ENCODE assay signal across 8 mouse cellular contexts in the genomic region with DNA sequence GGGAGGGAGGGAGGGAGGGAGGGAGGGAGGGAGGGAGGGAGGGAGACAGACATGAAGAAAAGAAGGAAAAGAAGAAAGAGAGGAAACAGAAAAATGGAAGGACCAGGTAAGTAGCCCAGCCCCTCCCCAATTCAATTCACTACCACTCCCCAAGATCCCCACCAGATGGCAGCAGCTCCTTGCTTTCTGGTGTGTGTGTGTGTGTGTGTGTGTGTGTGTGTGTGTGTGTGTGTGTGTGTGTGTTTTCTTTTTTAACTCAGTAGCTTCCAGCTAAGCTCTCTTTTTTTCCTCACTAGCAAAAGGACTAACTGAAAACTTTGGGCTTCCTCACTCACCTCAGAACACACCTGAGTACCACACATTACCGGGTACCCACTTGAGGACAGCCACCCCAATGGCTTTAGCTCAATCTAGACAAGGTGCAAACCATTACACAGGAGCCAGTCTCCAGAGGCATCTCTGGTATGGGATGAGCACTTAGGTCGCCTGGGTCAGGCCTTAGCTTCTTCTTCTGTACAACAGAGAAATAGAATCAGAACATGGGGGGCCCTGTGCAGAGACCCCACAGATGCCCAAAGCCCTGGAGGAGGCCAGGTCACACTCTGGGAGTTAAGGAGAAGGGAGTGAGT.
DNase-seq lines count a peak whose midpoint lies in the region; ATAC-seq and TF ChIP-seq lines count a peak whose summit lies in the region.

No protein-coding gene starts in this region.

- 68% methylated on average over 2 of the region's 2 CpGs for WGBS in forebrain, embryonic 10.5 days
- 66% methylated on average over 2 of the region's 2 CpGs for WGBS in forebrain, embryonic 12.5 days
- 60% methylated on average over 2 of the region's 2 CpGs for WGBS in midbrain, postnatal 0 days

- peak; percentile 63 for TF ChIP-seq RAD21 in CH12.LX (IDR thresholded peaks at IDR 0.05; ENCODE audit: low read depth, low read length)

- peak in 1 of 2 experiments; percentile 81; a peak in 2 of 4 replicates for TF ChIP-seq CTCF in CH12.LX (conservative IDR thresholded peaks at IDR 0.05 in 1 of 2, IDR thresholded peaks at IDR 0.05 in 1 of 2; ENCODE audit: low read depth in 2 of 2, low read length in 2 of 2)
- TF ChIP-seq CTCF in midbrain, postnatal 0 days (IDR thresholded peaks at IDR 0.05): peak; percentile 92

- in situ Hi-C loops in CH12.LX (cut with MboI; ENCODE audit: low pct_ligation_motif_present, low pct_unique_long_range_greater_than_20kb, low sequenced_read_pairs): loop anchor here (5.0 kb wide), 1 partner anchor 235 kb away; no protein-coding TSS in a partner anchor

- no peaks in the 10 kb centered on the region for H3K27me3 ChIP-seq in forebrain, embryonic 10.5 days (ENCODE audit: poor library complexity, severe bottlenecking)
- no peaks in the 10 kb centered on the region for H3K27me3 ChIP-seq in forebrain, embryonic 12.5 days
- H3K27me3 ChIP-seq in CH12.LX (replicated peaks): peaks cover 80% of the 10 kb centered on the region
- no peaks in the 10 kb centered on the region for H3K27me3 ChIP-seq in midbrain, postnatal 0 days (ENCODE audit: insufficient read depth, low read length)

- no peak for TF ChIP-seq EP300 in CH12.LX (IDR thresholded peaks at IDR 0.05; ENCODE audit: low read length)

- dilution Hi-C loops in CH12.LX (cut with MboI; ENCODE audit: extremely low pct_ligation_motif_present, extremely low pct_unique_long_range_greater_than_20kb, low sequenced_read_pairs): no loop called here

- H3K27ac ChIP-seq in forebrain, embryonic 10.5 days: no peak overlapping the region
- no peak overlapping the region for H3K27ac ChIP-seq in forebrain, embryonic 12.5 days
- no peak overlapping the region for H3K27ac ChIP-seq in CH12.LX (ENCODE audit: insufficient read depth, low read depth)
- H3K27ac ChIP-seq in midbrain, postnatal 0 days (ENCODE audit: low read depth, low read length): no peak overlapping the region

- no peaks in the 10 kb centered on the region for H3K36me3 ChIP-seq in forebrain, embryonic 10.5 days (replicated peaks)
- no peaks in the 10 kb centered on the region for H3K36me3 ChIP-seq in forebrain, embryonic 12.5 days (replicated peaks)
- H3K36me3 ChIP-seq in CH12.LX (replicated peaks in 1 of 2; ENCODE audit: control insufficient read depth in 1 of 2, insufficient read depth in 1 of 2, low read length in 1 of 2): no peaks in the 10 kb centered on the region
- no peaks in the 10 kb centered on the region for H3K36me3 ChIP-seq in midbrain, postnatal 0 days (ENCODE audit: insufficient read depth, low read length)

- H3K79me2 ChIP-seq in CH12.LX (replicated peaks; ENCODE audit: control insufficient read depth, extremely low read depth, insufficient read depth, poor library complexity, severe bottlenecking): no peaks in the 10 kb centered on the region

- H3K4me2 ChIP-seq in forebrain, embryonic 12.5 days: no peak overlapping the region
- no peak overlapping the region for H3K4me2 ChIP-seq in CH12.LX (ENCODE audit: insufficient read depth, low read depth, poor library complexity, severe bottlenecking)
- H3K4me2 ChIP-seq in midbrain, postnatal 0 days (ENCODE audit: low read depth, low read length, poor library complexity, severe bottlenecking): no peak overlapping the region

- no peak for TF ChIP-seq POLR2A in CH12.LX (IDR thresholded peaks at IDR 0.05; ENCODE audit: low read depth, low read length)

- peak; percentile 54 for DNase-seq in forebrain, embryonic 10.5 days (ENCODE audit: extremely low spot score, low spot score)
- peak; percentile 43 for DNase-seq in CH12.LX (ENCODE audit: extremely low read depth)
- DNase-seq in c-Kit-positive CD71-negative TER-119-negative erythroid progenitor cells, embryonic 14.5 days (ENCODE audit: low read depth): peak; percentile 31
- DNase-seq in heart, postnatal 36 days: peak; percentile 18 to 42
- peak; percentile 52 to 56 for DNase-seq in left cerebral cortex, postnatal 36 days (ENCODE audit: low spot score in 2 of 2)
- peak; percentile 84 for DNase-seq in midbrain, postnatal 0 days (ENCODE audit: low spot score)
- DNase-seq in telencephalon, adult 2 months (ENCODE audit: low read depth, low spot score): peak; percentile 52

- no peaks in the 10 kb centered on the region for H3K9me3 ChIP-seq in forebrain, embryonic 10.5 days
- no peaks in the 10 kb centered on the region for H3K9me3 ChIP-seq in forebrain, embryonic 12.5 days
- no peaks in the 10 kb centered on the region for H3K9me3 ChIP-seq in CH12.LX (replicated peaks; ENCODE audit: low read length)
- H3K9me3 ChIP-seq in midbrain, postnatal 0 days (ENCODE audit: low read length): no peaks in the 10 kb centered on the region

- no peak overlapping the region for H3K4me3 ChIP-seq in forebrain, embryonic 10.5 days
- H3K4me3 ChIP-seq in forebrain, embryonic 12.5 days (replicated peaks): no peak overlapping the region
- H3K4me3 ChIP-seq in CH12.LX (replicated peaks in 1 of 3; ENCODE audit: low read depth in 2 of 3, low read length in 2 of 3, poor library complexity in 1 of 3): no peak overlapping the region
- H3K4me3 ChIP-seq in midbrain, postnatal 0 days (ENCODE audit: low read depth, low read length): no peak overlapping the region

- H3K4me1 ChIP-seq in forebrain, embryonic 10.5 days: peaks cover 11% of the 10 kb centered on the region
- H3K4me1 ChIP-seq in forebrain, embryonic 12.5 days: peaks cover 5% of the 10 kb centered on the region
- peaks cover 0 to 4% of the 10 kb centered on the region in 2 experiments; a peak in 2 of 4 replicates for H3K4me1 ChIP-seq in CH12.LX (ENCODE audit: control insufficient read depth in 1 of 2, insufficient read depth in 2 of 2)
- H3K4me1 ChIP-seq in midbrain, postnatal 0 days (ENCODE audit: insufficient read depth, low read length): 0 out of 2 replicates have a peak, but pooled peaks cover 4% of the 10 kb centered on the region

- intact Hi-C loops in heart, postnatal 36 days (cut with DNase I): loop anchor here (1.0 kb wide), 2 partner anchors 237 to 274 kb away; no protein-coding TSS in a partner anchor
- intact Hi-C loops in left cerebral cortex, postnatal 36 days (cut with DNase I): loop anchor here (1.0 kb wide), 1 partner anchor 238 kb away; a partner anchor contains a TSS

- no peak for ATAC-seq in forebrain, embryonic 12.5 days (ENCODE audit: low FRiP score)
- peak; percentile 70; the same call in 1 of the 2 replicates for ATAC-seq in midbrain, postnatal 0 days (ENCODE audit: low FRiP score)

- H3K9ac ChIP-seq in forebrain, embryonic 12.5 days: no peak overlapping the region
- no peak overlapping the region for H3K9ac ChIP-seq in CH12.LX (ENCODE audit: insufficient read depth, low read depth)
- no peak overlapping the region for H3K9ac ChIP-seq in midbrain, postnatal 0 days (replicated peaks; ENCODE audit: low read length, poor library complexity, severe bottlenecking)

TF ChIP-seq in CH12.LX, 34 proteins besides CTCF, POLR2A, EP300 and RAD21:
- no peak for TF ChIP-seq GABPA (IDR thresholded peaks at IDR 0.05; ENCODE audit: insufficient replicate concordance, low read depth, low read length)
- no peak for TF ChIP-seq CHD2 (IDR thresholded peaks at IDR 0.05; ENCODE audit: low read length)
- TF ChIP-seq SMC3 (IDR thresholded peaks at IDR 0.05; ENCODE audit: low read depth, low read length): peak; percentile 70

Comparison
In these comparisons a context has a peak if more than half of its experiments do, and no peak if none do; other contexts are left out.
1. DNase-seq: peak in every context shown above with its lines; median percentile 84 in midbrain, postnatal 0 days; 54 in forebrain, embryonic 10.5 days; 54 in left cerebral cortex, postnatal 36 days; 52 in telencephalon, adult 2 months; 43 in CH12.LX; 31 in c-Kit-positive CD71-negative TER-119-negative erythroid progenitor cells, embryonic 14.5 days; 30 in heart, postnatal 36 days.